Mouse (Mus musculus): ENCODE results near the gene Olfr248. TPM values are rescaled to one million over a fixed set of nuclear protein-coding genes. Genes with fewer than 3 reads are reported as not detected.

The Olfr248 gene
- polyA plus RNA-seq, 1 experiment from 2014 or later, result not detected

DNA sequence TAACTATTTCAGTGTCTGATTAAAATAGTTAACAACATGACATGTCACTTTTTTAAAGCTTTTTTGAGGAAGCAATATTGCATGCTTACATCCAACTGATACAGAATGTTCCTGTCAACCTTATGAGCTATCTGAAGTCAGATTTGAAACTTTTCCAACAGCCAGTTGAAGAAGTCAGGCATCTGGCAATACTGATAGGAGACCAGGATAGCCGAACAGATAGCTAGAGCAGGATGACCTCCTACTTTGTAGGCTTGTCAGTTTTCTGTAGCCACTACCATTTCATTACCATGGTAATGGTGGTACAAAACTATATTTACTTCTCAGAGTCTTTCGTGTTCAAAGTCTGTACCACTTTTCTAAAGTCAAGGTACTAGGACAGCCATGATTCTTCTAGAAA is 37.6 kb downstream of the Olfr248 start:
- ATAC-seq, result no peak

GRCm38 (mm10) chr1:174434121-174434520 is 43.3 kb downstream of the Olfr248 start:
- no peak overlapping the region for H3K4me2 ChIP-seq (ENCODE audit: low read length)

More for the DNA sequence above, 37.6 kb downstream of the Olfr248 start:
- Histone ChIP-seq H3K4me2 (ENCODE audit: low read length) (no peak overlapping the region), H3K27ac (ENCODE audit: low read length) (no peak overlapping the region), H3K36me3 (ENCODE audit: control insufficient read depth, insufficient read depth, low read length) (no peaks in the 10 kb centered on the region), H3K27me3 (ENCODE audit: control insufficient read depth, insufficient read depth, low read depth, low read length) (no peaks in the 10 kb centered on the region), H3K4me1 (ENCODE audit: control insufficient read depth, insufficient read depth, low read length) (no peaks in the 10 kb centered on the region), H3K9me3 (replicated peaks; ENCODE audit: control insufficient read depth, low read length, poor library complexity, severe bottlenecking) (no peaks in the 10 kb centered on the region), H3K9ac (ENCODE audit: low read depth, low read length) (no peak overlapping the region), H3K4me3 (ENCODE audit: low read depth, low read length) (no peak overlapping the region)
- 96% methylated on average over 2 of the region's 2 CpGs for WGBS

More at GRCm38 (mm10) chr1:174434121-174434520, 43.3 kb downstream of the Olfr248 start:
- H3K36me3 ChIP-seq (ENCODE audit: control insufficient read depth, insufficient read depth, low read length), result no peaks in the 10 kb centered on the region
- no peak overlapping the region for H3K4me3 ChIP-seq (ENCODE audit: low read depth, low read length)
- WGBS, result 56% methylated on average over 1 of the region's 1 CpGs
- no peaks in the 10 kb centered on the region for H3K4me1 ChIP-seq (ENCODE audit: control insufficient read depth, insufficient read depth, low read length)
- 0 out of 2 replicates have a peak, but pooled peaks cover 2% of the 10 kb centered on the region for H3K9me3 ChIP-seq (replicated peaks; ENCODE audit: control insufficient read depth, low read length, poor library complexity, severe bottlenecking)
- no peak overlapping the region for H3K27ac ChIP-seq (ENCODE audit: low read length)
- H3K9ac ChIP-seq (ENCODE audit: low read depth, low read length), result no peak overlapping the region
- no peak for ATAC-seq
- no peaks in the 10 kb centered on the region for H3K27me3 ChIP-seq (ENCODE audit: control insufficient read depth, insufficient read depth, low read depth, low read length)

Other genes starting within 250 kb of the Olfr248 start
- gene Olfr420, start 235.4 kb upstream of the Olfr248 start, polyA plus RNA-seq (2015; fragmentation: Nextera tagmentation; extraction: Ambion mirVana), result not detected in 2 replicates
- 0.06 and 0.16 TPM in 2 replicates for gene Spta1, start 218.3 kb upstream of the Olfr248 start, polyA plus RNA-seq (2015; fragmentation: Nextera tagmentation; extraction: Ambion mirVana)
- not detected in 2 replicates for gene Olfr419, start 139.0 kb upstream of the Olfr248 start, polyA plus RNA-seq (2015; fragmentation: Nextera tagmentation; extraction: Ambion mirVana)
- not detected in 2 replicates for gene Mptx1, start 60.5 kb upstream of the Olfr248 start, polyA plus RNA-seq (2015; fragmentation: Nextera tagmentation; extraction: Ambion mirVana)
- not detected in 2 replicates for gene Olfr417, start 25.9 kb upstream of the Olfr248 start, polyA plus RNA-seq (2015; fragmentation: Nextera tagmentation; extraction: Ambion mirVana)
- not detected in 2 replicates for gene Olfr414, start 33.0 kb downstream of the Olfr248 start, polyA plus RNA-seq (2015; fragmentation: Nextera tagmentation; extraction: Ambion mirVana)
- not detected in 2 replicates for gene Olfr220, start 51.0 kb downstream of the Olfr248 start, polyA plus RNA-seq (2015; fragmentation: Nextera tagmentation; extraction: Ambion mirVana)
- gene Fmn2, start 110.8 kb downstream of the Olfr248 start, polyA plus RNA-seq (2015; fragmentation: Nextera tagmentation; extraction: Ambion mirVana), result 7.6 and 8.8 TPM in 2 replicates

Measured in midbrain, embryonic 16.5 days (tissue).